Mouse (Mus musculus) small intestine, adult 2 months (tissue): ENCODE data around the gene Gstz1.

Experiments used
- CTCF ChIP-seq: fragments of 200-500 bp; IDR thresholded peaks from 2 replicates; pipeline ENCODE4 v1.5.1; 2012; ENCODE audit warnings: low read depth, mild to moderate bottlenecking, control low read depth, inconsistent platforms, low read length, moderate library complexity, mixed read lengths; ENCODE audit not compliant: insufficient replicate concordance, insufficient read length; ENCODE audit errors: extremely low read depth
- POLR2A ChIP-seq: fragments of 200-500 bp; IDR thresholded peaks from 2 replicates; pipeline ENCODE4 v1.6.1; 2012; ENCODE audit warnings: low read depth, mild to moderate bottlenecking, control low read depth, inconsistent platforms, low read length, moderate library complexity

GRCm38 (mm10) chr12:87130224-87130623, 16.7 kb upstream of the Gstz1 start:
- TF ChIP-seq POLR2A (no peak), CTCF (no peak)
